Mouse (Mus musculus) heart, embryonic 10.5 days (tissue): ENCODE measurements around the gene Gm35315. TPM values are rescaled to one million over a fixed set of nuclear protein-coding genes. Genes with fewer than 3 reads are reported as not detected.

Experiments used
- DNase-seq: peaks from one replicate; pipeline ENCODE4 v3.0.0-alpha.2; 2017; ENCODE audit warnings: low spot score
- H3K27ac ChIP-seq: fragments of 300-500 bp; sonication (generic); 2 replicates; pipeline ENCODE4 v1.5.1; 2016; ENCODE audit warnings: mild to moderate bottlenecking
- H3K27me3 ChIP-seq: fragments of 300-500 bp; sonication (generic); 2 replicates; pipeline ENCODE4 v1.6.1; 2016; ENCODE audit warnings: mild to moderate bottlenecking; ENCODE audit not compliant: poor library complexity, insufficient read depth, severe bottlenecking
- H3K36me3 ChIP-seq: fragments of 300-500 bp; sonication (generic); 2 replicates; pipeline ENCODE4 v1.6.1; 2016; ENCODE audit warnings: mild to moderate bottlenecking, moderate library complexity
- H3K4me1 ChIP-seq: fragments of 300-500 bp; sonication (generic); 2 replicates; pipeline ENCODE4 v1.6.1; 2016; ENCODE audit warnings: mild to moderate bottlenecking
- H3K4me3 ChIP-seq: fragments of 300-500 bp; sonication (generic); 2 replicates; pipeline ENCODE4 v1.5.1; 2016; ENCODE audit warnings: mild to moderate bottlenecking, moderate library complexity
- H3K9me3 ChIP-seq: fragments of 300-500 bp; sonication (generic); 2 replicates; pipeline ENCODE4 v1.6.1; 2016; ENCODE audit warnings: mild to moderate bottlenecking, moderate library complexity
- WGBS: fragments of 180-500 bp; shearing (Covaris S2); methylation state at CpG from one replicate; pipeline ENCODE4 v1.1.7; 2016; 5-methylcytosine and 5-hydroxymethylcytosine counted together
- polyA plus RNA-seq: library from polyadenylated mRNA; unstranded; fragments of >200 nt; fragmentation: Nextera tagmentation; extraction: Ambion mirVana; gene quantifications from 2 replicates; pipeline ENCODE4 v1.2.1, GENCODE M21; 2016

The Gm35315 gene
- polyA plus RNA-seq, 1 experiment from 2014 or later, result 1.6 TPM

DNA sequence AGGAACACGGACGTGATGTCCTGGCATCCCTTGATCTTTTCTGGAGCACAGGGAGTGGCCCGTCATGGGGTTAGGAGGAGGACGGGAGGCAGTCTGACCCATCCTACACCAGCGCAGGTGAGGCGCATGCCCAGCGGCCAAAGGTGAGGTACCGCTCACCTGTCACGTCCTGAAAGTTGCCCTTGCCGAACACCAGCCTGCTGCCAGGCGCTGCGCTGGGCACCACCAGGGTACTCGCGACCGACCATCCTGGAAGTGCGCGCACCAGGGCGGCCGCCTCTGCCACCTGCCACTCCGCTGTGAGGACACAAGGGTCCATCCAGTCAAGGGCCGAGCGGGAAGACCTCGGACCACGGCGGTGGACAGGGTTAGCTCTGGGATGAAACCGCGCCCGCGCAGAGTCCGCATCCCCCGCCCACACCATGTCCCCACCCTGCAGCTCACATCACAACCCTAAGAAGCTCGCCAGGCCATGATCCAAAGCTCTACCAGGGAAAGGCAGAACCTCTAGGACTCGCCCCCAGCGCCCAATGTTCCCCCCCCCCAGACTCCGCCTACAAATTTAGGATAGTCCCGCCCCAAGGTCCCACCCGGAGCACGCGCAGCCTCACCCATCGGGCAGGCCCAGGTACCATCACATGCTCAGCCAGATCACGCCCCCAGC is 12.8 kb upstream of the Gm35315 start:
- H3K9me3 ChIP-seq, result no peaks in the 10 kb centered on the region
- H3K27ac ChIP-seq, result peak overlapping the region; percentile 99
- H3K27me3 ChIP-seq, result 0 out of 2 replicates have a peak, but pooled peaks cover 3% of the 10 kb centered on the region
- H3K36me3 ChIP-seq, result peaks cover 44% of the 10 kb centered on the region
- H3K4me1 ChIP-seq, result peaks cover 15% of the 10 kb centered on the region
- WGBS, result 16% methylated on average over 40 of the region's 41 CpGs
- no peak for DNase-seq
- H3K4me3 ChIP-seq, result peak overlapping the region; percentile 94

DNA sequence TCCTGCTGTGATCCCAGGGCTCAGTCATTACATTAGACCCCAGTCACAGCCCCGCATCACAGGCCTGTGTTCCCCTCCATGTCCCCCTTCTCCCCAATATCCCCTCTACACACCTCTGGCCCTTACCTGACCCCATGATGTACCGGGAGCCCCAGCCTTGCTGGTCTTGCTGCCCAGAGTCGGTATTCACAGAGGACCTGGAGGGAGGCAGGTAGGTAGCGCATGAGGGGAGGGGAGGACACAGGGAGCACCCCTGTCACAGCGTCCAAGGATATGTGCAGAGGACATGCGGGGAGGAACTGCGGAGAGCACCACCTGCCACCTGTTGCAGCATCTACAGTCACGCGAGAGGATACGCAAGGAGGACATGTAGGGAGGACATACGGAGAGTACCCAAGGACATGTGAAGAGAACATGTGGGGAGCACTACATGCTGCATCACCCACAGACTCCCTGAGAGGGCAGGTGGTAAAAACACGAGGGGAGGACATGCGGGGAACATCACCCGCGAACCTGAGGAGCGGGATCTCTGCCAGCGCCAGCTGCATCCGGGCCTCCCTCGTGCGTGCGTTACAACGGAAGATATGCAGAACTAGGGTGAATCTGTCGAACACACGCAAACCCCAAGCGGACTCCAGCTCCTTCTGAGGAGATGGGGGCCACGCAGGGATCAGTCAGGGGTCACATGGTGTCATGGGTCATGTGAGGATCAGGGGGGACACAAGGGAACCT is 12.1 kb upstream of the Gm35315 start:
- H3K9me3 ChIP-seq, result no peaks in the 10 kb centered on the region
- H3K27me3 ChIP-seq, result peaks cover 7% of the 10 kb centered on the region
- peaks cover 44% of the 10 kb centered on the region for H3K36me3 ChIP-seq
- no peak for DNase-seq
- H3K27ac ChIP-seq, result no peak overlapping the region
- H3K4me1 ChIP-seq, result peaks cover 22% of the 10 kb centered on the region
- 95% methylated on average over 26 of the region's 26 CpGs for WGBS
- H3K4me3 ChIP-seq, result peak overlapping the region; percentile 94

DNA sequence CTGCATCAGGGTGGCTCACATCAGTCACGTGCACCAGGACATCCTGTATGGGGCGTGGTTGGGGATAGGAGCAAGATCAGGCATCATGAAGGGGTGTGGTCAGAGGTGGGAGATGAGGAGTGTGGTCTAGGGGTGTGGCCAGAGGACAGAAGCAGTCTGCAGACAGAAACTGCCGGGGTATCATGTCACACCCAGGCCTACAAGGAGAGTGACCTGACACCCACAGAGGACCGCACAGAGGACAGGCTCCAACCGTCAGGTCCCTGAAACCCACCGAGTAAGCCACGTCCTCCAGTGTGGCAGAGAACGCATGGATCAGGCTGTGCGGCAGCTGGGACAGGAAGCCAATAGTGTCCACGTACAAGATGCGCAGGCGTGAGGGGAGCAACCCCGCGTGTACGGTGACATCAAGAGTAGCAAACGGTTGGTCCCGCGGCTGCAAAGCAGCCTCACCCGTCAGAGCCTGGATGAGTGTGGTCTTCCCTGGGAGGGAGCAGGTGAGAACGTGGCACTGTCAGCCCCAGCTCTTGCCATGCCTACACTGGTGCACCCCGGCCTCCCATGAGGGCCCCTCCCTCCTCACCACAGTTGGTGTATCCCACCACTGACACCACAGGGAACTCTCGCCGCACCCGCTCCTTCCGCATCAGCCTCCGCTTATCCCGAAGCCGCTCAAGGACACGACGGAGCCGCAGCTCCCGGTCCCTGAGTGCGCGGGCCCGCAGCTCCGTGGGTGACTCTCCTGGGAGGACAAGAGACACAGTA is 10.6 kb upstream of the Gm35315 start:
- H3K36me3 ChIP-seq, result peaks cover 44% of the 10 kb centered on the region
- no peaks in the 10 kb centered on the region for H3K9me3 ChIP-seq
- H3K4me3 ChIP-seq, result no peak overlapping the region
- H3K4me1 ChIP-seq, result peaks cover 35% of the 10 kb centered on the region
- H3K27ac ChIP-seq, result no peak overlapping the region
- WGBS, result 94% methylated on average over 36 of the region's 36 CpGs
- peaks cover 22% of the 10 kb centered on the region for H3K27me3 ChIP-seq
- no peak for DNase-seq

DNA sequence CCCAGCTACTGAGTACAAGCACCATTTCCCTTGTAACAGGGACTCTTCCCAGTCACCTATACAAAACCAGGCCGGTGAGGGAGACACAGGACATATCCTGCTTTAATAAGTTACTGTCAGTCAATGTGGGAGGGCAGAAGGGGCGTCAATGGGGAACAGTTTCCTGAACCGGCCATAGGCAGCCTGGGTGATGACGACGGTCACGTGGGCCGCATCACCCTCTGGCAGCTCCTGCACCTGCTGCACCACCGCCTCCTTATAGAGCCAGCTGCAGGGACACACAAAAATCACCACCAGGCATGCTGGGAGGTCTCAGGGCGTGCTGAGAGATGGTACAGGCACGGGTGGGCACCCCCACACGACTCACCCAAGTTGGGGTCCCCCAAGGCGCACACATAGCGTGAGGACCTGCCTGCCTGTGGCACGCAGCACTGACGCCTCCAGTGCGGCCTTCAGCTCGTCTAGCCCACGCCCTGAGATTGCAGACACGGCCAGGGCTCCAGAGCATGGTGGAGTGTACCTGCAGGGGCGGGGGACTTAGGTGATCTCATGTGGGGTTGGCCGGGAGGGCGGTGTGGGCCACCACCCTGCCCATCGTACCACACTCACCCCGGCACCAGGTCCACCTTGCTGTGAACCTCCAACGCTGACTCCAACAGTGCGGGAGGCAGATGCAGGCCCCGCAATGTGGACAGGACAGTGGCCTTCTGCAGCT is 9.8 kb upstream of the Gm35315 start:
- DNase-seq, result no peak
- Histone ChIP-seq H3K4me3 (no peak overlapping the region), H3K4me1 (peaks cover 35% of the 10 kb centered on the region), H3K27me3 (peaks cover 27% of the 10 kb centered on the region), H3K9me3 (no peaks in the 10 kb centered on the region), H3K36me3 (peaks cover 44% of the 10 kb centered on the region), H3K27ac (no peak overlapping the region)
- 94% methylated on average over 27 of the region's 27 CpGs for WGBS

DNA sequence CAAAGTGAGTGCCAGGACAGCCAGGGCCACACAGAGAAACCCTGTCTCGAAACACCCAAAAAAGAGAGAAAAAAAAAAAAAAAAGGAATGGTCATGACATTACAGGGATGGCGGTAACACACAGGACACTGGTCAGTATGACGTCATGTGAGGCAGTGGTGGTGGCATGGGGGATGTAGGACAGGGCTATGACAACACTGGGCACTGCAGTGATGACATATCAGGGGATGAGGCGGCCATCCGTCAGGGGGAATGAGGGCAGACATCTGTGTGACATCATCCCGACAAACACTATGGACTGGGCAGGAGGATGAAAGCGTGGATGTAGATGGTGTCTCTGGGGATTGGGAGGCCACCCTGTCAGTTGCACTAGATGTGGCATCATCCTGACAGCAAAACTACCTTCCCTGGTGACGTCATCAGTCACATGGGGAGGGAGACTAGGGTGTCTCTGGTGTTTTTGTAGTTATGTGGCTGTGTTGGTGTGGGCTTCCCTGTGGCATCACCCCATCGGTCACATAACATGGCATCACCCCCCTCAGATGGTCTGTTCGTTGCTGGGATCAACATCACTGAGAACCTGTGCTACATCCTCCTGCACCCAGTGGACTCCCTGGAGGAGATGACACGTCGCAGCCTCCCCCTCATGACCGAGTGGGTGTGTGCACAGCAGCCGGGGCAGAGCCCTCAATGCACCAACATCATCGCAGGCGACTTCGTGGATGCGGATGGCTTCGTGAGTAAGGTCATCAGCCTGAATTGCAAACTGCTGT is 8.8 kb upstream of the Gm35315 start:
- Histone ChIP-seq H3K4me1 (peaks cover 35% of the 10 kb centered on the region), H3K9me3 (no peaks in the 10 kb centered on the region), H3K27me3 (peaks cover 34% of the 10 kb centered on the region), H3K36me3 (peaks cover 44% of the 10 kb centered on the region), H3K4me3 (no peak overlapping the region), H3K27ac (no peak overlapping the region)
- DNase-seq, result no peak
- WGBS, result 94% methylated on average over 19 of the region's 19 CpGs

DNA sequence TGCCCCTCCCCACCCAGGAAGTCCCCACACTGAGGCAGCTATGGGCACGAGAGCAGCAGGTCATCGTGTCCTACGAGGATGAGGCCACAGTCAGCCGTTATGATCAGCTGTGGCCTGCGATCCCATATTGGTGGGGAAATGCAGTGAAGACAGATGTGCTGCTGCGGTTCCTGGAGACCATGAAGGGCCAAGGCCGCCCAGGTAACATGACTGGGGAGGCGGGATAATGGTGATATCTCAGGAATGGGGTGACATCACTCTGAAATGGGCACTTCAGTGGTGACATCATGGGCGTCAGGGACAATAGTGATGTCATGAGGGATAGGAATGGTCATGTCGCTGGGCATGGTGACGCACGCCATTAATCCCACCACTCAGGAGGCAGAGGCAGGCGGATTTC is 8.2 kb upstream of the Gm35315 start:
- H3K36me3 ChIP-seq, result peaks cover 44% of the 10 kb centered on the region
- peaks cover 35% of the 10 kb centered on the region for H3K4me1 ChIP-seq
- 87% methylated on average over 13 of the region's 13 CpGs for whole genome bisulfite sequencing
- no peak overlapping the region for H3K27ac ChIP-seq
- peaks cover 34% of the 10 kb centered on the region for H3K27me3 ChIP-seq
- no peak for DNase-seq
- H3K9me3 ChIP-seq, result no peaks in the 10 kb centered on the region
- no peak overlapping the region; the same call in 1 of the 2 replicates for H3K4me3 ChIP-seq

DNA sequence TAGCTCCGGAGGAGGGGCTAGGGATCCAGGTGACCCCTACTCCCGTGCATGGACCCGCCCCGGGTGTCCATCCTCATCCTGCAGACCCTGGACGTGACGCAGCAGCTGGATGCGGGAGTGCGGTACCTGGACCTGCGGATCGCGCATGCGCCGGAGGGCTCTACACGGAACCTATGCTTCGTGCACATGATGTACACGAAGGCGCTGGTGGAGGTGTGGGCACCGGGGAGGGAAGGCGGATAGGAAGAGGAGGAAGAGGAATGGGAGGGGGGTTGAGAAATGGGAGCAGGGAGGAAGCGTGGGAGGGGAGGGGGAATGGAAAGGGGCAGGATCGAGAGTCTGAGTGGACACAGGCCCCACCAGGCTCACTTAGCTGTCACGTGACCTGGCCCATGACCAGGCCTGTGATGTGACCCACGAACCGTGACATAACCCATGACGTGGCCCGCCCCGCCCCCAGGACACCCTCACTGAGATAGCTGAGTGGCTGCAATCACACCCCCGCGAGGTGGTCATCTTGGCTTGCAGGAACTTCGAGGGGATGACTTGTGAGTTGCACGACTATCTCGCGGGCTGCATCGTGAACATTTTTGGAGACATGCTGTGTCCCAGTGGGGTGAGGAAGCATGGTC is 7.6 kb upstream of the Gm35315 start:
- Histone ChIP-seq H3K9me3 (no peaks in the 10 kb centered on the region), H3K27ac (peak overlapping the region; percentile 52), H3K4me3 (peak overlapping the region; percentile 59), H3K36me3 (peaks cover 44% of the 10 kb centered on the region), H3K27me3 (peaks cover 34% of the 10 kb centered on the region), H3K4me1 (peaks cover 32% of the 10 kb centered on the region)
- DNase-seq, result peak; percentile 87
- WGBS, result 12% methylated on average over 34 of the region's 34 CpGs

DNA sequence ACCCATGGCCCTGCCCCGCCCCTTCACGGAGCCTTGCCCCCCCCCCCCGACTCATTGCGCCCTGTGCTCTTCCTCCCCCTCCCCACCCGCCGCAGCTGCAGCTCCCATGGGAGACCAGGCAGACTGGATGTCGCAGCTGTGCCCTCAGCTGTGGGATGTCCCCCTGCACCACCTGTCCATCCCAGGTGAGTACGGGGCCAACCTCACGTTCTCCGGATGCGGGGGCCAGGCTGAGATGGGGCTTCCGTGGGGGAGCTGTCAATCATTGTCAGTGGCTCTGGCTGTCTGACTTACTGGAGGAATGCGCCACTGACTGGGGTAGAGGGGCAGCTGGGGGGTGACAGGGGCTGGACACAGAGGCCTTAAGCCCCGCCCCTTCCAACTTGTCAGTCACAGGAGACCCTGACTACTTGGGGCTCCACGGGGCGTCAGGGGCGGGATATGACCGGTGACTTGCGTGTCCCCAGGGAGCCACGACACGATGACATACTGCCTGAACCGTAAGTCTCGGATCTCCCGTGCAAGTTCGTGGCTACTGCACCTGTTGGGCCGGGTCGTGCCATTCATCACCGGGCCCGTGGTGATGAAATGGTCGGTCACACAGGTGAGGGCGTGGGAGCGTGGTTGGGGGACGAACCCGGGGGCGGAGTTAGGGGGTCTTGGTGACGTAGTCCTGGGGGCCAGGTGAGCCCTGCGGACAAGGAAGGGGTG is 6.9 kb upstream of the Gm35315 start:
- Histone ChIP-seq H3K4me3 (peak overlapping the region; percentile 59), H3K9me3 (no peaks in the 10 kb centered on the region), H3K27me3 (peaks cover 34% of the 10 kb centered on the region), H3K27ac (peak overlapping the region; percentile 52), H3K4me1 (peaks cover 25% of the 10 kb centered on the region), H3K36me3 (peaks cover 39% of the 10 kb centered on the region)
- WGBS, result 1% methylated on average over 37 of the region's 37 CpGs
- peak; percentile 75 for DNase-seq

DNA sequence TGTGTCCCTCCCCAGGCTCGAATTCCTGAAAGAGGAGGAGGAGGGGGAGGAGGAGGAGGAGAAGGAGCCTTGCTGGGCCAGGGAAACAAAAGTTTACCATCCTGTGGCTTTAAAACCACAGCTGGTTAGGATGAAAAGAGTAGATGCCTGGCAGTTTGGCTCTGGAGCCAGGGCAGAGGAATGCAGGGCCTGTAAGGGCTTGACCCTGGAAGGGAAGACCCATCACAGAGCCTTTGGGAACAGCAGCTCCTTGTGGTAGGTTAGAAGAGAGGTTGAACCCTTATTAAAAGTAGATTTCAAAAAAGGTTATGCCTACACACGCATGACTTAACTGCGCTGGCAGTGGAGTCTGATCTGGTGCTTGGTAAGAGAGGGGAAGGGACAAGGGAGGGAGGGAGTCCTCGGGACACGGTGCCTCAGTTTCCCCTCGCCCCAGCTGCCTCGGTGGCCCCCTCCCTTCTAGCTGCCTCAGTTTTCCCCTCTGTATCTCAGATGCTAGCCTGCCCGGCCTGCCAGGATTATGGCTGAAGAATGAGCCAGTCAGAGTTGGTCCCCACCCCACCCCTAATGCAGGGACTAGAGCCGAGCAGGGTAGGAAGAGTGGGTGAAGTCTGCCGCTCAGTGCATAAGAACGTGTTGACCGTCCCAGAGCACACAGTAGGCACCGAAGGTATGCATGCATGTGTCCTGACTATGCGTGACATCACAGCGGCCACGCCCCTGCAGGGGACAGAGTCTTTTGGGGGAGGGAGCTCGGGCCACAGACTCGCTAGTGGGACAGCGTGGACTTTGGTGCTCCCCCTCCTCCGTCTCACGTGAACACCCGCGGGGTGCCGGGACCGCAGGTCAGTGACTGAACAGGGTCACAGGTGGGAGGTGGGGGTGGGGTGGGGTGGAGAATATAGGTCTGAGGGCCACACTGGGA is 5.7 kb upstream of the Gm35315 start, which contains the start of gene Plcxd1:
Gene Plcxd1, plus strand, starts transcription at position 314 of the 925 bp plus-strand sequence.
- no peaks in the 10 kb centered on the region for H3K9me3 ChIP-seq
- H3K4me3 ChIP-seq, result peak within 1 kb of the TSS; percentile 59
- H3K27me3 ChIP-seq, result peaks cover 34% of the 10 kb centered on the region
- no peak within 1 kb of the TSS for H3K27ac ChIP-seq
- peaks cover 27% of the 10 kb centered on the region for H3K4me1 ChIP-seq
- 4% methylated on average over 25 of the region's 25 CpGs for WGBS
- no peak for DNase-seq
- H3K36me3 ChIP-seq, result peaks cover 27% of the 10 kb centered on the region

DNA sequence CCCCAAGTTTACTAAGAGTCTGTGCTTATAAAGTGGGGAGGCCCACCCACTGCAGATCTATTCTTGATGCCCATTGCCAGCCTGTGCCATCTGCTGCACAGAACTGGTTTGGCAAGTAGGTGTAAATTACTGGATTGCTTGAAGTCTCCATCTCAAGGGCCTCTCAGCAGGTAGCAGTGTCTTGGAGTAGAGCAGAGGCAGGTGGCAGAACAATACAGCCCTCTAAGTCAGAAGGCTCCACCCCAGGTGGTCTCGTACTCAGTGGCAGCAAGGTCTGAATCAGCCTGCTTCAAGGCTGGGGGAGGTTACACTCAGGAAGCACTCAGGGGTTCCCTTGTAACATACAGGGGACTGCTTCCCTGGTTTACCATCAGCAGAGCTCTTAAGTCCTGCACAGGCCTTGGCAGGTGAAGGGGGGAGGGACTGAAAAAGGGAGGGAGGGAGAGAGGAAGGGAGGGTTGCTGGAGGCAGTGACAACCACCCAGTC is 4.8 kb upstream of the Gm35315 start:
- Histone ChIP-seq H3K4me1 (peaks cover 28% of the 10 kb centered on the region), H3K27ac (no peak overlapping the region), H3K27me3 (peaks cover 34% of the 10 kb centered on the region), H3K9me3 (no peaks in the 10 kb centered on the region), H3K36me3 (peaks cover 18% of the 10 kb centered on the region), H3K4me3 (no peak overlapping the region)
- 41% methylated on average over 1 of the region's 1 CpGs for WGBS
- DNase-seq, result no peak
